18 mouse cellular contexts compared by ENCODE assay signal in the genomic region with DNA sequence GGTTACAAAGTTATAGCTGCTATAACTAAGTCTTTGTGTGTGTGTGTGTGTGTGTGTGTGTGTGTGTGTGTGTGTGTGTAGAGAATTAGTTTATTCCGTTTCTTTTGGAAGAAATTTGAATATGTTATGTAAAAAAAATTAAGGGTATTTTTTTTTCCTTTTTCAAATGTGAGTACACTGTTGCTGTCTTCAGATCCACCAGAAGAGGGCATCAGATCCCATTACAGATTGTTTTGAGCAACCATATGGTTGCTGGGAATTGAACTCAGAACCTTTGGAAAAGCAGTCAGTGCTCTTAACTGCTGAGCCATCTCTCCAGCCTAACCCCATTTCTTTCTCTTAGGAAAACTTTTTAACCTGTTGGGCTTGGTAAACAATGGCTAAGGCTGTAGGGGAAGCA. TPM values are rescaled to one million over a fixed set of nuclear protein-coding genes. Genes with fewer than 3 reads are reported as not detected.
A peak's percentile ranks its signal among the peaks of the same experiment; 100 is the strongest.
DNase-seq lines count a peak whose midpoint lies in the region; ATAC-seq and TF ChIP-seq lines count a peak whose summit lies in the region.
"Had no signal": no experiment of that assay in that cellular context is flagged by ENCODE, and none has a peak within 500 bp of the region (broad histone marks: within the 10 kb centered on the region; RNA-seq: fewer than 3 reads in every experiment).

No protein-coding gene starts in this region.

- CTCF ChIA-PET in Patski (lab: Charles Lee), result no interaction called here

- H3K4me3 ChIP-seq in layer of hippocampus, adult 2 months, result no peak overlapping the region
- no peak overlapping the region for H3K4me3 ChIP-seq in lung, postnatal 0 days (ENCODE audit: low read depth, low read length)
- H3K4me3 ChIP-seq: embryonic facial prominence, embryonic 12.5 days; heart, embryonic 12.5 days; hindbrain, embryonic 15.5 days had no signal

- H3K27ac ChIP-seq in layer of hippocampus, adult 2 months, result no peak overlapping the region
- no peak overlapping the region for H3K27ac ChIP-seq in lung, postnatal 0 days (ENCODE audit: low read length)
- H3K27ac ChIP-seq: embryonic facial prominence, embryonic 12.5 days; hindbrain, embryonic 15.5 days had no signal

- DNase-seq in heart, adult 11 months, result peak; percentile 1
- no peak for DNase-seq in heart, postnatal 4 days
- no peak for DNase-seq in layer of hippocampus, adult 2 months (ENCODE audit: low spot score in 2 of 2)
- DNase-seq in layer of hippocampus, postnatal 14 days (ENCODE audit: low spot score in 2 of 2), result no peak
- DNase-seq in lung, postnatal 0 days (ENCODE audit: low spot score), result no peak
- no peak for DNase-seq in lung, postnatal 10 days
- DNase-seq in Patski (ENCODE audit: low read depth, low spot score), result no peak
- DNase-seq in spleen, postnatal 10 days (ENCODE audit: low spot score in 2 of 2), result no peak
- DNase-seq: adrenal gland, postnatal 10 days; cerebellum, adult 11 months; cerebellum, adult 8-10 months; cerebellum, postnatal 25 days; gastrocnemius, postnatal 36 days; heart, adult 18-20 months had no signal

- WGBS in lung, postnatal 0 days, result 84% methylated on average over 1 of the region's 1 CpGs

- H3K4me1 ChIP-seq in lung, postnatal 0 days (ENCODE audit: insufficient read depth, low read depth, low read length), result no peaks in the 10 kb centered on the region
- H3K4me1 ChIP-seq: embryonic facial prominence, embryonic 12.5 days had no signal

- no peaks in the 10 kb centered on the region for H3K27me3 ChIP-seq in lung, postnatal 0 days (replicated peaks; ENCODE audit: insufficient read depth, low read length)
- no peaks in the 10 kb centered on the region for H3K27me3 ChIP-seq in Patski
- H3K27me3 ChIP-seq: embryonic facial prominence, embryonic 12.5 days; heart, embryonic 12.5 days; hindbrain, embryonic 15.5 days had no signal

- H3K36me3 ChIP-seq in lung, postnatal 0 days (ENCODE audit: insufficient read depth, low read length), result no peaks in the 10 kb centered on the region

- no peak overlapping the region for H3K4me2 ChIP-seq in lung, postnatal 0 days (replicated peaks; ENCODE audit: low read depth, low read length)
- H3K4me2 ChIP-seq: embryonic facial prominence, embryonic 12.5 days; heart, embryonic 12.5 days; hindbrain, embryonic 15.5 days had no signal

- POLR2A ChIA-PET in Patski (lab: Charles Lee), result no interaction called here

- no peak overlapping the region for H3K9ac ChIP-seq in lung, postnatal 0 days (replicated peaks; ENCODE audit: low read depth)
- H3K9ac ChIP-seq: embryonic facial prominence, embryonic 12.5 days; heart, embryonic 12.5 days; hindbrain, embryonic 15.5 days had no signal

- no peak for TF ChIP-seq EP300 in lung, postnatal 0 days (IDR thresholded peaks at IDR 0.05)

- H3K9me3 ChIP-seq in lung, postnatal 0 days (ENCODE audit: low read length), result no peaks in the 10 kb centered on the region
- H3K9me3 ChIP-seq: embryonic facial prominence, embryonic 12.5 days; hindbrain, embryonic 15.5 days had no signal

- ATAC-seq in lung, postnatal 0 days, result no peak
- ATAC-seq in Patski, result no peak
- ATAC-seq: forebrain, embryonic 16.5 days had no signal

- in situ Hi-C loops in Patski (cut with MboI; ENCODE audit: low pct_unique_long_range_greater_than_20kb), result no loop called here

- peak; percentile 51 for TF ChIP-seq CTCF in layer of hippocampus, adult 2 months (conservative IDR thresholded peaks at IDR 0.05)
- TF ChIP-seq CTCF in lung, postnatal 0 days (IDR thresholded peaks at IDR 0.05), result peak; percentile 34
- TF ChIP-seq CTCF in Patski (IDR thresholded peaks at IDR 0.05), result peak; percentile 36

RNA-seq across cellular contexts. Expression of a gene that starts 7.9 kb away (rescaled TPM):
- total RNA-seq in heart, postnatal 4 days (2021), result 10 to 100 TPM; 13.0 to 13.3 TPM
- 10 to 100 TPM; 11.5 to 11.8 TPM for total RNA-seq in layer of hippocampus, adult 2 months (2021)
- total RNA-seq in layer of hippocampus, postnatal 14 days (2021), result 10 to 100 TPM in 1 of 2 experiments, 1 to 10 TPM in 1; 9.9 to 10.3 TPM
- polyA plus RNA-seq in lung, postnatal 0 days (2015; fragmentation: Nextera tagmentation; extraction: Ambion mirVana), result 2.0 and 2.3 TPM in 2 replicates
- polyA plus RNA-seq in Patski (2021), result 9.3 TPM
